Comparison of ENCODE assay signal across 11 mouse cellular contexts in genomic region chr12:35884892-35885558, GRCm38 (mm10). TPM values are rescaled to one million over a fixed set of nuclear protein-coding genes. Genes with fewer than 3 reads are reported as not detected.
DNase-seq lines count a peak whose midpoint lies in the region; ATAC-seq and TF ChIP-seq lines count a peak whose summit lies in the region.
"Had no signal": no experiment of that assay in that cellular context is flagged by ENCODE, and none has a peak within 500 bp of the region (broad histone marks: within the 10 kb centered on the region; RNA-seq: fewer than 3 reads in every experiment).

No protein-coding gene starts in this region.

- no peak overlapping the region for H3K4me3 ChIP-seq in ES-Bruce4 (ENCODE audit: low read depth, low read length)
- no peak overlapping the region for H3K4me3 ChIP-seq in cortical plate, adult 2 months (ENCODE audit: insufficient read depth, low read length)
- no peak overlapping the region for H3K4me3 ChIP-seq in small intestine, adult 2 months (ENCODE audit: low read depth, low read length)
- H3K4me3 ChIP-seq in forebrain, embryonic 15.5 days: no peak overlapping the region
- H3K4me3 ChIP-seq: embryonic facial prominence, embryonic 15.5 days; stomach, embryonic 15.5 days had no signal

- intact Hi-C loops in left cerebral cortex, postnatal 4 days (cut with DNase I): no loop called here

- no peak overlapping the region for H3K4me2 ChIP-seq in forebrain, embryonic 15.5 days (replicated peaks)
- H3K4me2 ChIP-seq: embryonic facial prominence, embryonic 15.5 days; stomach, embryonic 15.5 days had no signal

- no peak overlapping the region for H3K9ac ChIP-seq in ES-Bruce4 (ENCODE audit: low read depth, poor library complexity, severe bottlenecking)
- no peak overlapping the region for H3K9ac ChIP-seq in forebrain, embryonic 15.5 days (replicated peaks)
- H3K9ac ChIP-seq: embryonic facial prominence, embryonic 15.5 days; stomach, embryonic 15.5 days had no signal

- peak; percentile 65 for TF ChIP-seq CTCF in ES-Bruce4 (IDR thresholded peaks at IDR 0.05; ENCODE audit: low read depth, low read length)
- TF ChIP-seq CTCF in cortical plate, adult 2 months (IDR thresholded peaks at IDR 0.05; ENCODE audit: extremely low read depth, insufficient read depth, low read length): peak; percentile 62
- peak; percentile 35; the same call in 1 of the 2 replicates for TF ChIP-seq CTCF in small intestine, adult 2 months (IDR thresholded peaks at IDR 0.05; ENCODE audit: extremely low read depth, insufficient read length, insufficient replicate concordance, low read depth, low read length)

- H3K9me3 ChIP-seq in ES-Bruce4 (replicated peaks; ENCODE audit: control insufficient read depth, insufficient read depth, low read length, poor library complexity, severe bottlenecking): no peaks in the 10 kb centered on the region
- no peaks in the 10 kb centered on the region for H3K9me3 ChIP-seq in forebrain, embryonic 15.5 days
- H3K9me3 ChIP-seq: embryonic facial prominence, embryonic 15.5 days; stomach, embryonic 15.5 days had no signal

- no peak for ATAC-seq in forebrain, embryonic 15.5 days (replicated peaks)

- H3K4me1 ChIP-seq in ES-Bruce4 (ENCODE audit: control insufficient read depth, insufficient read depth, low read length): no peaks in the 10 kb centered on the region
- no peaks in the 10 kb centered on the region for H3K4me1 ChIP-seq in cortical plate, adult 2 months (ENCODE audit: control insufficient read depth, insufficient read depth, low read length)
- no peaks in the 10 kb centered on the region for H3K4me1 ChIP-seq in small intestine, adult 2 months (ENCODE audit: control insufficient read depth, insufficient read depth, insufficient read length, low read length)
- H3K4me1 ChIP-seq in forebrain, embryonic 15.5 days: no peaks in the 10 kb centered on the region
- H3K4me1 ChIP-seq: embryonic facial prominence, embryonic 15.5 days; stomach, embryonic 15.5 days had no signal

- peak; percentile 12 for DNase-seq in kidney, adult 18-20 months
- DNase-seq in kidney, adult 11 months: no peak
- peak; percentile 25 for DNase-seq in left cerebral cortex, postnatal 4 days
- no peak for DNase-seq in spleen, postnatal 4 days (ENCODE audit: low spot score in 2 of 2)

- H3K27me3 ChIP-seq in ES-Bruce4 (ENCODE audit: control insufficient read depth, insufficient read depth, low read length, poor library complexity, severe bottlenecking): no peaks in the 10 kb centered on the region
- H3K27me3 ChIP-seq in small intestine, adult 2 months (ENCODE audit: control insufficient read depth, insufficient read depth, low read length): no peaks in the 10 kb centered on the region
- no peaks in the 10 kb centered on the region for H3K27me3 ChIP-seq in forebrain, embryonic 15.5 days
- H3K27me3 ChIP-seq: embryonic facial prominence, embryonic 15.5 days; stomach, embryonic 15.5 days had no signal

- TF ChIP-seq EP300 in ES-Bruce4 (IDR thresholded peaks at IDR 0.05; ENCODE audit: insufficient read depth, low read depth, low read length): no peak

- no peak for TF ChIP-seq POLR2A in ES-Bruce4 (IDR thresholded peaks at IDR 0.05; ENCODE audit: insufficient read depth, low read length)
- TF ChIP-seq POLR2A in cortical plate, adult 2 months (IDR thresholded peaks at IDR 0.05; ENCODE audit: extremely low read depth, insufficient read depth, low read length): no peak
- no peak for TF ChIP-seq POLR2A in small intestine, adult 2 months (IDR thresholded peaks at IDR 0.05; ENCODE audit: low read depth, low read length)

- no peak overlapping the region for H3K27ac ChIP-seq in ES-Bruce4 (ENCODE audit: insufficient read depth, low read length)
- H3K27ac ChIP-seq in cortical plate, adult 2 months (ENCODE audit: insufficient read depth, low read length): no peak overlapping the region
- H3K27ac ChIP-seq in small intestine, adult 2 months (ENCODE audit: insufficient read depth, low read depth, low read length): no peak overlapping the region
- no peak overlapping the region for H3K27ac ChIP-seq in forebrain, embryonic 15.5 days (replicated peaks)
- H3K27ac ChIP-seq: embryonic facial prominence, embryonic 15.5 days; stomach, embryonic 15.5 days had no signal

- 47% methylated on average over 9 of the region's 9 CpGs for WGBS in small intestine, adult 2 months
- 56% methylated on average over 9 of the region's 9 CpGs for WGBS in forebrain, embryonic 15.5 days

- no peaks in the 10 kb centered on the region for H3K36me3 ChIP-seq in ES-Bruce4 (ENCODE audit: control insufficient read depth, insufficient read depth, low read length, poor library complexity, severe bottlenecking)
- no peaks in the 10 kb centered on the region for H3K36me3 ChIP-seq in small intestine, adult 2 months (ENCODE audit: control insufficient read depth, insufficient read depth, low read length)
- no peaks in the 10 kb centered on the region for H3K36me3 ChIP-seq in forebrain, embryonic 15.5 days
- H3K36me3 ChIP-seq: embryonic facial prominence, embryonic 15.5 days; stomach, embryonic 15.5 days had no signal

RNA-seq across cellular contexts. Expression of gene Agr3, which starts 40.4 kb away (rescaled TPM):
- not detected in 2 replicates for polyA plus RNA-seq in ES-Bruce4 (2011; ENCODE audit: insufficient read depth, insufficient read length, low read depth, missing spikeins)
- polyA plus RNA-seq in cortical plate, adult 2 months (2012; rRNA removed): not detected in 2 replicates
- not detected for total RNA-seq in left cerebral cortex, postnatal 4 days (2021)
- polyA plus RNA-seq in small intestine, adult 2 months (2012; rRNA removed): 0.62 and 0.95 TPM in 2 replicates
- polyA plus RNA-seq in forebrain, embryonic 15.5 days (2015; fragmentation: Nextera tagmentation; extraction: Ambion mirVana): not detected in 2 replicates
- polyA plus RNA-seq: limb, embryonic 11.5 days had no signal

Comparison
In these comparisons a context has a peak if more than half of its experiments do, and no peak if none do; other contexts are left out.
1. DNase-seq: peak in kidney, adult 18-20 months (single experiment) and left cerebral cortex, postnatal 4 days (single experiment); none in kidney, adult 11 months (single experiment) and spleen, postnatal 4 days (0 of 2).
2. Peak in every context shown above with its lines, with median percentiles within 50 percentile points of each other: CTCF ChIP-seq.